Mouse (Mus musculus) liver, embryonic 15.5 days (tissue): ENCODE measurements around the gene Aldh3b3. TPM values are rescaled to one million over a fixed set of nuclear protein-coding genes. Genes with fewer than 3 reads are reported as not detected.

Source experiments
- ATAC-seq: fragments of 200-750 bp; cut with Nextera tagmentation; 2 replicates; pipeline ENCODE4 v1.8.0; 2017; ENCODE audit warnings: moderate number of reproducible peaks, mild to moderate bottlenecking, moderate library complexity; ENCODE audit not compliant: insufficient read depth
- H3K27ac ChIP-seq: fragments of 300-500 bp; sonication (generic); replicated peaks from 2 replicates; pipeline ENCODE4 v1.5.1; 2015; ENCODE audit warnings: mild to moderate bottlenecking, inconsistent platforms
- H3K27me3 ChIP-seq: fragments of 300-500 bp; sonication (generic); 2 replicates; pipeline ENCODE4 v1.6.1; 2015; ENCODE audit warnings: mild to moderate bottlenecking, inconsistent platforms
- H3K36me3 ChIP-seq: fragments of 300-500 bp; sonication (generic); replicated peaks from 2 replicates; pipeline ENCODE4 v1.6.1; 2015; ENCODE audit warnings: moderate library complexity, mild to moderate bottlenecking, inconsistent platforms
- H3K4me1 ChIP-seq: fragments of 300-500 bp; sonication (generic); replicated peaks from 2 replicates; pipeline ENCODE4 v1.6.1; 2015; ENCODE audit warnings: inconsistent platforms
- H3K4me2 ChIP-seq: fragments of 300-500 bp; sonication (generic); 2 replicates; pipeline ENCODE4 v1.6.1; 2015; ENCODE audit warnings: moderate library complexity, mild to moderate bottlenecking, inconsistent platforms
- H3K4me3 ChIP-seq: fragments of 300-500 bp; sonication (generic); replicated peaks from 2 replicates; pipeline ENCODE4 v1.5.1; 2015; ENCODE audit warnings: mild to moderate bottlenecking, inconsistent platforms
- H3K9ac ChIP-seq: fragments of 300-500 bp; sonication (generic); 2 replicates; pipeline ENCODE4 v1.6.1; 2015; ENCODE audit warnings: moderate library complexity, mild to moderate bottlenecking, inconsistent platforms
- H3K9me3 ChIP-seq: fragments of 300-500 bp; sonication (generic); replicated peaks from 2 replicates; pipeline ENCODE4 v1.6.1; 2016; ENCODE audit warnings: inconsistent platforms
- WGBS: fragments of 180-500 bp; shearing (Covaris S2); methylation state at CpG from one replicate; pipeline ENCODE4 v1.1.7; 2015; ENCODE audit warnings: mixed read lengths; ENCODE audit not compliant: insufficient replicate concordance; 5-methylcytosine and 5-hydroxymethylcytosine counted together
- polyA plus RNA-seq: library from polyadenylated mRNA; unstranded; fragments of >200 nt; fragmentation: Nextera tagmentation; extraction: Ambion mirVana; gene quantifications from 2 replicates; pipeline ENCODE4 v1.2.1, GENCODE M21; 2015

The Aldh3b3 gene
- polyA plus RNA-seq, 1 experiment from 2014 or later: 0.03 TPM

GRCm38 (mm10) chr19:4017921-4018587 is 59.6 kb downstream of the Aldh3b3 start:
- H3K4me3 ChIP-seq: no peak overlapping the region
- H3K4me2 ChIP-seq: no peak overlapping the region
- no peaks in the 10 kb centered on the region for H3K36me3 ChIP-seq
- no peaks in the 10 kb centered on the region for H3K27me3 ChIP-seq
- no peak overlapping the region for H3K27ac ChIP-seq
- no peak overlapping the region for H3K9ac ChIP-seq
- peaks cover 42% of the 10 kb centered on the region for H3K4me1 ChIP-seq
- no peaks in the 10 kb centered on the region for H3K9me3 ChIP-seq
- 66% methylated on average over 10 of the region's 10 CpGs for WGBS
- ATAC-seq: no peak

GRCm38 (mm10) chr19:4018743-4019583 is 60.5 kb downstream of the Aldh3b3 start:
- H3K9ac ChIP-seq: no peak overlapping the region
- 33% methylated on average over 18 of the region's 18 CpGs for WGBS
- H3K4me3 ChIP-seq: no peak overlapping the region
- peaks cover 36% of the 10 kb centered on the region for H3K4me1 ChIP-seq
- H3K4me2 ChIP-seq: peak overlapping the region; percentile 34; the same call in 1 of the 2 replicates
- peak; percentile 64 for ATAC-seq
- no peak overlapping the region for H3K27ac ChIP-seq
- H3K36me3 ChIP-seq: no peaks in the 10 kb centered on the region
- no peaks in the 10 kb centered on the region for H3K9me3 ChIP-seq
- no peaks in the 10 kb centered on the region for H3K27me3 ChIP-seq

Other genes with a start within 250 kb of the Aldh3b3 start
- 6.1 and 6.6 TPM in 2 replicates for gene Kmt5b, start 191.2 kb upstream of the Aldh3b3 start, polyA plus RNA-seq
- 20.1 and 24.8 TPM in 2 replicates for gene Chka, start 106.9 kb upstream of the Aldh3b3 start, polyA plus RNA-seq
- 29.5 and 38.6 TPM in 2 replicates for gene Tcirg1, start 51.5 kb upstream of the Aldh3b3 start, polyA plus RNA-seq
- 168 and 173 TPM in 2 replicates for gene Ndufs8, start 45.9 kb upstream of the Aldh3b3 start, polyA plus RNA-seq
- 8.7 and 9.4 TPM in 2 replicates for gene Aldh3b1, start 28.8 kb upstream of the Aldh3b3 start, polyA plus RNA-seq
- gene Unc93b1, start 23.5 kb upstream of the Aldh3b3 start, polyA plus RNA-seq: 32.2 and 36.8 TPM in 2 replicates
- gene Aldh3b2, start 13.7 kb downstream of the Aldh3b3 start, polyA plus RNA-seq: 0.18 and 0.32 TPM in 2 replicates
- 10.8 and 11.1 TPM in 2 replicates for gene Acy3, start 27.9 kb downstream of the Aldh3b3 start, polyA plus RNA-seq
- gene Tbx10, start 34.1 kb downstream of the Aldh3b3 start, polyA plus RNA-seq: 0.21 and 0.33 TPM in 2 replicates
- 13.3 and 13.8 TPM in 2 replicates for gene Nudt8, start 41.9 kb downstream of the Aldh3b3 start, polyA plus RNA-seq
- 0.45 and 0.48 TPM in 2 replicates for gene Gm49405, start 42.0 kb downstream of the Aldh3b3 start, polyA plus RNA-seq
- 0.38 and 0.78 TPM in 2 replicates for gene Doc2g, start 44.7 kb downstream of the Aldh3b3 start, polyA plus RNA-seq
- 152 and 163 TPM in 2 replicates for gene Ndufv1, start 54.2 kb downstream of the Aldh3b3 start, polyA plus RNA-seq
- gene Gstp1, start 79.3 kb downstream of the Aldh3b3 start, polyA plus RNA-seq: 752 and 794 TPM in 2 replicates
- gene Gstp2, start 87.4 kb downstream of the Aldh3b3 start, polyA plus RNA-seq: 7.7 and 8.0 TPM in 2 replicates
- gene Gstp3, start 100.9 kb downstream of the Aldh3b3 start, polyA plus RNA-seq: 77.6 and 97.4 TPM in 2 replicates
- gene Cabp2, start 122.9 kb downstream of the Aldh3b3 start, polyA plus RNA-seq: 0.29 and 0.38 TPM in 2 replicates
- 115 and 127 TPM in 2 replicates for gene Cdk2ap2, start 138.5 kb downstream of the Aldh3b3 start, polyA plus RNA-seq
- gene Pitpnm1, start 141.4 kb downstream of the Aldh3b3 start, polyA plus RNA-seq: 6.0 and 7.9 TPM in 2 replicates
- 35.8 and 38.3 TPM in 2 replicates for gene Aip, start 167.2 kb downstream of the Aldh3b3 start, polyA plus RNA-seq
- not detected in 2 replicates for gene Gpr152, start 181.1 kb downstream of the Aldh3b3 start, polyA plus RNA-seq
- gene Cabp4, start 185.4 kb downstream of the Aldh3b3 start, polyA plus RNA-seq: 0.13 TPM in 2 replicates
- gene Coro1b, start 190.0 kb downstream of the Aldh3b3 start, polyA plus RNA-seq: 71.8 and 77.5 TPM in 2 replicates
- gene Ptprcap, start 195.0 kb downstream of the Aldh3b3 start, polyA plus RNA-seq: 15.6 and 17.5 TPM in 2 replicates
- gene Rps6kb2, start 204.7 kb downstream of the Aldh3b3 start, polyA plus RNA-seq: 32.8 and 34.2 TPM in 2 replicates
- 0.64 and 0.76 TPM in 2 replicates for gene Carns1, start 216.8 kb downstream of the Aldh3b3 start, polyA plus RNA-seq
- 5.5 and 7.0 TPM in 2 replicates for gene Tbc1d10c, start 232.6 kb downstream of the Aldh3b3 start, polyA plus RNA-seq
- 414 and 425 TPM in 2 replicates for gene Ppp1ca, start 233.4 kb downstream of the Aldh3b3 start, polyA plus RNA-seq
- gene Rad9a, start 243.0 kb downstream of the Aldh3b3 start, polyA plus RNA-seq: 15.6 and 16.5 TPM in 2 replicates